Mouse (Mus musculus) T-helper 17 cell (primary cell): ENCODE results near the gene Nxf3.
"Not testable (repeated sequence)": the region's sequence is repeated elsewhere in the genome, so short reads cannot be mapped to it uniquely, and the experiment has no call there.

ENCODE experiments used
- in situ Hi-C, 2 experiments: fragments of 300-600 bp; cut with MboI, MseI; formaldehyde crosslinking; loops; 1 replicate in 1 of 2; 2 replicates in 1 of 2; pipeline ENCODE4 v1.15.1; 2025; ENCODE audit warnings: high pct_unique_total_duplicates in 2 of 2

Gene Nxf3

GRCm38 (mm10) chrX:136085155-136085554 lies at the start of gene Nxf3:
Nxf3 (minus strand) TSS chrX:136085255.
- in situ Hi-C loops = loop anchor here in 1 of 2 experiments (25.0 kb wide), 1 partner anchor 1973 kb away; no protein-coding TSS in a partner anchor

GRCm38 (mm10) chrX:136127744-136128064 lies 42.6 kb upstream of the Nxf3 start:
- in situ Hi-C loops = no loop called here

GRCm38 (mm10) chrX:136127038-136127743 lies 42.1 kb upstream of the Nxf3 start:
- in situ Hi-C loops = no loop called here

- in situ Hi-C loops = loop anchor here in 1 of 2 experiments (10.0 kb wide), 1 partner anchor 199 kb away; no protein-coding TSS in a partner anchor
Observed at GRCm38 (mm10) chrX:136115419-136115961, 30.4 kb upstream of the Nxf3 start.

GRCm38 (mm10) chrX:136115015-136115414 lies 30.0 kb upstream of the Nxf3 start:
- in situ Hi-C loops = loop anchor here in 1 of 2 experiments (10.0 kb wide), 1 partner anchor 200 kb away; no protein-coding TSS in a partner anchor

GRCm38 (mm10) chrX:136107942-136108341 lies 22.9 kb upstream of the Nxf3 start:
- in situ Hi-C loops = no loop called here

GRCm38 (mm10) chrX:136104724-136105088 lies 19.7 kb upstream of the Nxf3 start:
- in situ Hi-C loops = no loop called here

- in situ Hi-C loops = no loop called here
Observed at GRCm38 (mm10) chrX:136104046-136104723, 19.1 kb upstream of the Nxf3 start.

- in situ Hi-C loops = loop anchor here (10.0 to 25.0 kb wide), 2 partner anchors 430 to 1982 kb away; no protein-coding TSS in a partner anchor
Observed at GRCm38 (mm10) chrX:136094421-136094820, 9.4 kb upstream of the Nxf3 start.

- in situ Hi-C loops = loop anchor here (10.0 to 25.0 kb wide), 2 partner anchors 432 to 1980 kb away; no protein-coding TSS in a partner anchor
Observed at GRCm38 (mm10) chrX:136092497-136093279, 7.6 kb upstream of the Nxf3 start.

GRCm38 (mm10) chrX:136068020-136068419 lies 17.0 kb downstream of the Nxf3 start, which contains the start of gene Bex2:
Bex2 (minus strand) TSS chrX:136068236.
- in situ Hi-C loops = not testable (repeated sequence)

- in situ Hi-C loops = not testable (repeated sequence)
Observed at GRCm38 (mm10) chrX:136067201-136067991, 17.7 kb downstream of the Nxf3 start.

GRCm38 (mm10) chrX:136060698-136061097 lies 24.4 kb downstream of the Nxf3 start:
- in situ Hi-C loops = no loop called here

- in situ Hi-C loops = no loop called here
Observed at GRCm38 (mm10) chrX:136051219-136051618, 33.8 kb downstream of the Nxf3 start.

- in situ Hi-C loops = loop anchor here in 1 of 2 experiments (5.0 to 10.0 kb wide), 2 partner anchors 65 to 267 kb away; no protein-coding TSS in a partner anchor
Observed at GRCm38 (mm10) chrX:136047528-136047927, 37.5 kb downstream of the Nxf3 start.

- in situ Hi-C loops = loop anchor here in 1 of 2 experiments (10.0 kb wide), 1 partner anchor 271 kb away; no protein-coding TSS in a partner anchor
Observed at GRCm38 (mm10) chrX:136043726-136044125, 41.3 kb downstream of the Nxf3 start.

- in situ Hi-C loops = loop anchor here (5.0 kb wide), 1 partner anchor 41 kb away; the partner anchor contains the start of gene Arxes2 (in 2 of the 2)
Observed at GRCm38 (mm10) chrX:136032799-136033763, 52.0 kb downstream of the Nxf3 start, which contains the start of gene Arxes1. Arxes1 (plus strand) TSS chrX:136033367.

GRCm38 (mm10) chrX:136030331-136030730 lies 54.7 kb downstream of the Nxf3 start:
- in situ Hi-C loops = loop anchor here (5.0 kb wide), 1 partner anchor 38 kb away; the partner anchor contains the start of gene Arxes2 (in 2 of the 2)
